Mouse (Mus musculus) adrenal gland, adult (tissue): ENCODE measurements around the gene Ssna1.

ENCODE experiments used
- DNase-seq, 2 experiments: peaks; one replicate each; pipeline ENCODE4 v3.0.0; 2022 to 2023; ENCODE audit warnings: low spot score in 1 of 2; ENCODE audit not compliant: inconsistent age in 2 of 2

Gene Ssna1

GRCm38 (mm10) chr2:25271827-25272511, at the start of gene Ssna1, which contains the start of gene Anapc2:
Gene Ssna1 (minus strand): TSS chr2:25272438.
Gene Anapc2 (plus strand): TSS chr2:25272478.
- peak; percentile 98 to 99 for DNase-seq

GRCm38 (mm10) chr2:25320084-25320483, 47.8 kb upstream of the Ssna1 start:
- no peak for DNase-seq

- DNase-seq = peak; percentile 57 to 83
Observed at GRCm38 (mm10) chr2:25318971-25319773, 46.9 kb upstream of the Ssna1 start, which contains the start of gene Grin1. Gene Grin1 (minus strand): TSS chr2:25319187.

GRCm38 (mm10) chr2:25318119-25318966, 46.1 kb upstream of the Ssna1 start:
- no peak for DNase-seq

- no peak for DNase-seq
Observed at GRCm38 (mm10) chr2:25311491-25311891, 39.3 kb upstream of the Ssna1 start.

- no peak for DNase-seq
Observed at GRCm38 (mm10) chr2:25310969-25311368, 38.7 kb upstream of the Ssna1 start.

GRCm38 (mm10) chr2:25310180-25310579, 37.9 kb upstream of the Ssna1 start:
- DNase-seq = no peak

GRCm38 (mm10) chr2:25305587-25306359, 33.5 kb upstream of the Ssna1 start:
- DNase-seq = no peak

GRCm38 (mm10) chr2:25304657-25305541, 32.7 kb upstream of the Ssna1 start:
- DNase-seq = peak; percentile 40 to 65

GRCm38 (mm10) chr2:25303931-25304656, 31.9 kb upstream of the Ssna1 start:
- no peak for DNase-seq

- DNase-seq = no peak
Observed at GRCm38 (mm10) chr2:25303452-25303851, 31.2 kb upstream of the Ssna1 start.

- DNase-seq = no peak
Observed at GRCm38 (mm10) chr2:25298046-25298445, 25.8 kb upstream of the Ssna1 start.

GRCm38 (mm10) chr2:25297093-25297492, 24.9 kb upstream of the Ssna1 start:
- DNase-seq = no peak

- DNase-seq = no peak
Observed at GRCm38 (mm10) chr2:25293706-25294105, 21.5 kb upstream of the Ssna1 start.

- peak; percentile 58 to 90 for DNase-seq
Observed at GRCm38 (mm10) chr2:25292856-25293255, 20.6 kb upstream of the Ssna1 start.

- no peak for DNase-seq
Observed at GRCm38 (mm10) chr2:25292054-25292544, 19.9 kb upstream of the Ssna1 start.

GRCm38 (mm10) chr2:25291184-25292053, 19.2 kb upstream of the Ssna1 start:
- peak in 1 of 2 experiments; percentile 56 for DNase-seq

GRCm38 (mm10) chr2:25290816-25291130, 18.5 kb upstream of the Ssna1 start:
- no peak for DNase-seq
